Mouse (Mus musculus) kidney, postnatal 14 days (tissue): ENCODE measurements at regions not wholly inside any gene's neighbourhood (a gene's known extent, or its start where the extent isn't known, plus 50 kb on each side); places are given as distances from the start of the nearest gene placed in this dataset.

Experiments
- DNase-seq: peaks from one replicate; pipeline ENCODE4 v3.0.0; 2022; ENCODE audit warnings: mixed read lengths

DNA sequence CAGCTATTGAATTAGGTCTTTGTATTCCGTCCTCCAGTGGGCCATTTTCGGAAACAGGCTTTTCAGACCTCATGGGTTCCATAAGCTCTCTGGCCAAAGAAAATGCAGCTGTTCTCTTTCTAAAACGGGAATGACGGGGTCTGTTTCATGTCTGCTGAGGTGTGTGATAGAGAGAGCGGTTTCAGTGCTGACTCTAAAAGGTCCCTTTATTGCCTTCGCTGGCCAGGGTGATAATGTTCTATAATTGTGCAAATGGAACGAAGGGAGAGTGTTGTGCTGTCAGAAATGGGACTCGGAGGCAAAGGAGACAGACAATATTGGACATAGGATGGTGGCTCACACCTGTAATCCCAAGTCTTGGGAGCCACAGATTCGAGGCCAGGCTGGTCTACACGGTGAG, 53.5 kb upstream of the Osbpl8 start:
- no peak for DNase-seq

DNA sequence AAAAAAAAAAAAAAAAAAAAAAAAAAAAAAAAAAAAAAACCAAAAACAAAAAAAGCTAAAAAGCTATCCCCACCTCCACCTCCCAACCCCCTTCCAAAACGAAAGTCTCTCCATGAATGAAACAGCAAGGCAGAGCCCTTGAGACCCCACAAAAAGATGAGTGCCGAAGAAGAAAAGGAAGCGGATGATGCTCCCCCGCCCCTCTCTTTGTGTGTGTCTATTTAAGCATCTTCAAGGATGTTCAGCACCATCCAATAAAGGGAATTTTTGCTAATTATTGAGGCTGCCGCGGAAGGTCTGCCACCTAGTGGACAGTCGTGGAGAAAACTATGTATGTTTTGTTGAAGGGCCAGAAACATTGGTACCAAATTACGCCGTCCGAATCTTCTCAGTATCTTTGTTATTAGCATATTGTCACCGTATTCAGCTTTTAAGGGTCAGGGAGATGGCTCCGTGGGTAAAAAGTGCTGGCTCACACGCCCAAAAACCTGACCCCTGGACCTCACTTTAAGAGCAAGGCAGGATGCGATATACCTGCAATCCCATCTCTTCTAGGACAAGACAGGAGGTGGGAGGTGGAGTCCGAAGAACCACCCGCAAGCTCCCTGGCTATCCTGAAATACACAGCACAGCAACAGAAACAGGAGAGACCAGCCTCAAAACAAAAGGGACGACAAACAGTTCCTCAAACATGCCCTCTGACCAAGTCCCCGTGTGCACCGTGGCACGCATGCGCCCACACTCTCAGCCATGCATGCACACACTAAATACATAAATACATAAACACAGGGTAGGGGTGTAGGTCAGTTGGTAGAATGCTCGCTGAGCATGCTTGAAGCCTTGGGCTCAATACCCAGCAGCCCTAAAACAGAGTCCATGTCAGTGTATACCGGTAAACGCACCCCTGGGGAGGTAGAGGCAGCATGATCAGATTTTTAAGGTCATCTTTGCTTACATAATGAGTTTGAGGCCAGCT, 55.6 kb upstream of the Osbpl8 start:
- DNase-seq = peak; percentile 68

- DNase-seq = no peak
These were observed 56.7 kb upstream of the Osbpl8 start for GRCm38 (mm10) chr10:111107852-111108251.

DNA sequence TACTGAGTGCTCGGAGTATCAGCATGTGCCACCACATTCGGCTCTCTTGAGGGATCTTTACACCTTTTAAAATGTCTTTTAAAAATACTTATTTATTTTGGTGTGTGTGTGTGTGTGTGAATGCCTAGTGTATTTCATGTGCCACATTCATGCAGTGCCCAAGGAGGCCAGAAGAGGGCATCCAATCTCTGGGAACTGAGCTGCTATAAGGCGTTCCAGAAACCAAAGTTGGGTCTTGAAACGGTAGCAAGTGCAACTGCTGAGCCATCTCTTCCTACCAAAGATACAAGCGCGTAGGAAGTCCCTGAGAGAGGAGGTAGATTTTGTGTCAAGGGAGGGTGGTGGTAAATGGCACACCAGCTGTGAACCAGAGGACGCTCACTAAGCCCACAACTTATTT, 57.2 kb upstream of the Osbpl8 start:
- DNase-seq = peak; percentile 68

GRCm38 (mm10) chr10:111106411-111106810, 58.1 kb upstream of the Osbpl8 start:
- peak; percentile 40 for DNase-seq

GRCm38 (mm10) chr10:111105662-111106061, 58.9 kb upstream of the Osbpl8 start:
- DNase-seq = no peak

GRCm38 (mm10) chr10:111103512-111103911, 61.0 kb upstream of the Osbpl8 start:
- no peak for DNase-seq

DNA sequence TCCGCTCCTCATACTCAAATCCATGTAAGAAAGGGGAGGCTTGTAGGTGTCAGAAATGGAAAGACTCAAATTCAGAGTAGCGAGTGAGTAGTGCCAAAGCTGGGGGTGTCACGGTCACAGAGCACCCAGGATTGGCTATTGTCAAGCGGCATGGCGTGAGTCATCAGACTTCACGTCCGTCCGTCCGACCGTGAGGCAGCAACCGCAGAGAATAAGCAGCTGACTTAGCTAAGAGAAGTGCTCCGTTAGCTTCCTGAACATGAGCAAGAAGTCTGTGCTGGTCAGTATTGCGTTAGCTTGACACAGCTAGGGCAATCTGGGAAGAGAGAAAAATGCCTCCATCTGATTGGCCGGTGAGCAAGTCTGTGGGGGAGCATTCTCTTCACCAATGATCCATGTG, 61.5 kb upstream of the Osbpl8 start:
- DNase-seq = no peak

- DNase-seq = peak; percentile 79
These were observed 62.4 kb upstream of the Osbpl8 start for GRCm38 (mm10) chr10:111101901-111102761.

DNA sequence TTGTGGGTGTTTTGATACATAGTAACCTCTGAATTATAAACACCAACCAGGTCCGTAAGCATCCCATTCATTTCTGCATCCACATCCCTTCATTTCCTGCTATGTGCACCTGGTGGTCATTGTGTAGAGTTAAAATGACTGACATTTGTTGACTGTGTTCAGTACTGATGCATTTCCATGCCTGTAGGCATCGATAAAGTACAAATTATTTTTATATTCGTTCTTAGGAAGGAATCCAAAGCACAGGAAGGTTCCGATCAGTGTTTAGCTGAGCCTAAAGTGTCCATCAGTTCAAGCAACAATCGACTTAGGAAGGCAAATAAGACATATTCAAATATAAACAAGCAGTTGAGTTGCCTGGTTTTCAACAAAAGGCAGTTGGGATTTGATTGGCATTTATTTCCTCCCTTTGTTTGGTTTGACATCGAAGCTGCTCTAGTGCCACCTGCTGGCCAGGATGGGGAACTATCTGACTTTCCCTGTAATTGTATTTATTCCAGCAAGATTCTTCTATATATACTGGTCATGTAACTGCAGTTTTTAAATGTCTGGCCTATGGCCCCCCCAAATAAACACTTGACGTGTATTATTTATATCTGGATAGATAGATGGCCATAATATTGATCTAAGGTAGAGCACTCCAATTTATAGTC, 64.6 kb upstream of the Osbpl8 start:
- peak; percentile 79 for DNase-seq

GRCm38 (mm10) chr10:111099059-111099811, 65.3 kb upstream of the Osbpl8 start:
- no peak for DNase-seq

DNA sequence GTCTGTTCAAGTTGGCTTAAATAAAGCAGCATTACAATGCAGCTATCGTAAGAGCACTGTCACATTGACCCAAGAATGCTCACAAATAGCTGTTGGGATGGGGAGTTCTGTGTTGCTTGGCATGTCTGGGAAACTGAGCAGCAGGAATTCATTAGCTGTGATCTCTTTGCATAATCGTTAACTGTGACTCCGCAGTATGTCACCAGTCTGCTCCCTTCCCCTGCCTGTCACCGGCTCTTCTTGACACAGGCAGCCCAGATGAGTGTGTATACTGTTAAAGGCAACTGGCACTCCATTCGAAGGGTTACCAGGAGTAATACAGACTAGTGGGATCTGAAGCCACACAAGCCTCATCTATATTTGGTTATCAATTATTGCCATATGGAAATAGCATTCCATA, 67.3 kb upstream of the Osbpl8 start:
- no peak for DNase-seq

- DNase-seq = no peak
These were observed 67.7 kb upstream of the Osbpl8 start for GRCm38 (mm10) chr10:111096811-111097210.

GRCm38 (mm10) chr10:111094405-111094804, 70.1 kb upstream of the Osbpl8 start:
- DNase-seq = no peak

DNA sequence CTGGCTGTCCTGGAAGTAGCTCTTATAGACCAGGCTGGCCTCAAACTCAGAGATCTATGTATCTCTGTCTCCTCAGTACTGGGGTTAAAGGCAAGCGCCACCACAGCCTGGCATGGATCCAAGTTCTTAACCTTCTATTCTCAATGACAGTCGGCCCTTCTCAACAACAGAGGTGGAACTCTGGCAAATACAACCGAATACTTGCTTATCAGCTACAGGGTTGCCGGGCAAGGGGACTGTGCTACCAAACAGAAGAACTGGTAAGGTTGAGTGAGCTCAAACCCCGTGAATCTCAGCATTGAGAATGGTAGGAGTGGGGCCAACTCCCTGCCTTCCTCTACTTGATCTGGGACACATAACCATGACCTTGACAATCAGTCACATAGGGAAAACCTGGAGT, 75.2 kb upstream of the Osbpl8 start:
- no peak for DNase-seq

DNA sequence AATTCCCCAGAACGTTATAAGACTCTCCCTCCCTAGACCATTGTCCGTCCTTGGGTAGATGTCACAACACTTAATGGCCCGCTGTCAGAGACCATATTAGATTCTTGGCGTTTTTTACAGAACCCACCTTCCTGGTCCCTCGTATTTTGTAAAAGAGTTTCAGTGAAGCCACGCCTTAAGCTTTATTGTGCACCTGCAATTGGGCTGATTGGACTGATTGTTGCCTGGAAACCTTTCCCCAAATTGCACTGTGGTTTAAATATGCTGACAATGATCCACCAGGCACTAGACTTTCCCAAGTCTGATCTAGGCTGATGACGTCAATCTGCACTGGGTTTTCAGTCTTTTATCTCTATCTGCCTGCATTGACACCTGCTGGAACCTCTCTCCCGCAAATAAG, 75.6 kb upstream of the Zdhhc17 start:
- DNase-seq = no peak

GRCm38 (mm10) chr10:111084267-111084780, 74.4 kb upstream of the Zdhhc17 start:
- no peak for DNase-seq

GRCm38 (mm10) chr10:111083861-111084260, 73.9 kb upstream of the Zdhhc17 start:
- DNase-seq = no peak

DNA sequence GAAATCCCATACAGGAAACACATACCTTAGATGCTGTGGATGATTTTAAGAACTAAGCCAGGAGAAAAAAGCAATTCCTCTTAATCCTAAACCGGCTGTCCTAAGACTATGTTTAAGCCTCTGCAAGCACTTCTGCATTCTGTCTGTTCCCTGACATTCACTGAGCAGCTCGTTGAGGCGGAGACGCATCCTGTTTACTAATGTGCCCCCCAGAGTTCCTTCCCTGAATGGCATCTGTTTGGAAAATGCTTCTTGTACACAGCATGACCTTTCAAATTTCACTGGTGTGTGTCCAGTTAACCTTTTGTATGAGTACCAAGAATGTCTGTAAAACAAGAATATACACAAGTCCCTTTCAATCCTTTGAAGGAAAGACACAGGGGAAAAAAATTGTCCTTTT, 73.4 kb upstream of the Zdhhc17 start:
- peak; percentile 58 for DNase-seq

GRCm38 (mm10) chr10:111080322-111080721, 70.4 kb upstream of the Zdhhc17 start:
- no peak for DNase-seq

DNA sequence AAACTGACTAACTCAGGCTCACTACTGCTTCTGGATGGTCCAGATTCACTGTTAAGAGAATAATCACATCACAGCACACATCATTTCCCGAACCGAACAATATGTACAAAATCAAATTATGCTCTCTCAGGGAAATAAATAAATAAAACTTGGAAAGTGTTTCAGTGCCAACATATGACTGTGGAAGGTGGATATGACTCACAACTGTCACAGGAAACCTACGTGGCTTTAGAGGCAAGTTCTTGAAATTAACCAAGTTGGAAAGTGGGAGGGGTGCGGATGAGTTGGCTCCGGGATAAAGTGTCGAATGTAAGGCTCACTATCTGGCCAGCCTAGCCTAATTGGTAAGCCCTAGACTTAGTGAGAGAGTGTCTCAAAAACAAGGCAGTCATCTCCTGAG, 69.1 kb upstream of the Zdhhc17 start:
- no peak for DNase-seq

- no peak for DNase-seq
These were observed 67.7 kb upstream of the Zdhhc17 start for GRCm38 (mm10) chr10:111077632-111078031.
